Mouse (Mus musculus): ENCODE results near the gene Celf2. TPM values are rescaled to one million over a fixed set of nuclear protein-coding genes. Genes with fewer than 3 reads are reported as not detected.

Gene Celf2
- polyA plus RNA-seq, 1 experiment from 2014 or later: 25.2 TPM

GRCm38 (mm10) chr2:6872894-6873255 lies 636.5 kb downstream of the Celf2 start:
- no peak for DNase-seq (ENCODE audit: low read depth, low spot score)
- ChIA-PET CTCF (no interaction called here), POLR2A (no interaction called here)
- in situ Hi-C loops (cut with MboI; ENCODE audit: low pct_unique_long_range_greater_than_20kb): no loop called here
- peak; percentile 22 for ATAC-seq
- H3K27me3 ChIP-seq: no peaks in the 10 kb centered on the region
- no peak for TF ChIP-seq CTCF (IDR thresholded peaks at IDR 0.05)

GRCm38 (mm10) chr2:6872131-6872893 lies 637.1 kb downstream of the Celf2 start:
- DNase-seq (ENCODE audit: low read depth, low spot score): no peak
- ATAC-seq: peak; percentile 89
- POLR2A ChIA-PET: no interaction called here
- in situ Hi-C loops (cut with MboI; ENCODE audit: low pct_unique_long_range_greater_than_20kb): no loop called here
- no peaks in the 10 kb centered on the region for H3K27me3 ChIP-seq
- CTCF ChIA-PET: no interaction called here
- no peak for TF ChIP-seq CTCF (IDR thresholded peaks at IDR 0.05)

- no peak for TF ChIP-seq CTCF (IDR thresholded peaks at IDR 0.05)
- DNase-seq (ENCODE audit: low read depth, low spot score): no peak
- H3K27me3 ChIP-seq: no peaks in the 10 kb centered on the region
- in situ Hi-C loops (cut with MboI; ENCODE audit: low pct_unique_long_range_greater_than_20kb): no loop called here
- CTCF ChIA-PET: no interaction called here
- POLR2A ChIA-PET: interaction anchor here (0.7 kb wide), 1 partner anchor 117 kb away, joined by 4 read pairs; no protein-coding TSS in a partner anchor
- peak; percentile 55 for ATAC-seq
These were observed 637.9 kb downstream of the Celf2 start for GRCm38 (mm10) chr2:6871281-6872130.

- ATAC-seq: no peak
- no peak for TF ChIP-seq CTCF (IDR thresholded peaks at IDR 0.05)
- H3K27me3 ChIP-seq: no peaks in the 10 kb centered on the region
- no peak for DNase-seq (ENCODE audit: low read depth, low spot score)
- in situ Hi-C loops (cut with MboI; ENCODE audit: low pct_unique_long_range_greater_than_20kb): no loop called here
- CTCF ChIA-PET: interaction anchor here (0.7 to 1.7 kb wide), 2 partner anchors 20 to 52 kb away, joined by 3 to 5 read pairs; no protein-coding TSS in a partner anchor
- POLR2A ChIA-PET: no interaction called here
These were observed 639.2 kb downstream of the Celf2 start for GRCm38 (mm10) chr2:6869956-6870710.

- TF ChIP-seq CTCF (IDR thresholded peaks at IDR 0.05): no peak
- CTCF ChIA-PET: interaction anchor here (0.9 to 1.2 kb wide), 2 partner anchors 18 to 125 kb away, joined by 3 read pairs; no protein-coding TSS in a partner anchor
- in situ Hi-C loops (cut with MboI; ENCODE audit: low pct_unique_long_range_greater_than_20kb): no loop called here
- no peak for ATAC-seq
- POLR2A ChIA-PET: no interaction called here
- no peak for DNase-seq (ENCODE audit: low read depth, low spot score)
- H3K27me3 ChIP-seq: no peaks in the 10 kb centered on the region
These were observed 642.1 kb downstream of the Celf2 start for GRCm38 (mm10) chr2:6867297-6867696.

GRCm38 (mm10) chr2:6865785-6866184 lies 643.6 kb downstream of the Celf2 start:
- H3K27me3 ChIP-seq: no peaks in the 10 kb centered on the region
- ChIA-PET POLR2A (no interaction called here), CTCF (no interaction called here)
- DNase-seq (ENCODE audit: low read depth, low spot score) (no peak), ATAC-seq (no peak)
- TF ChIP-seq CTCF (IDR thresholded peaks at IDR 0.05): no peak
- in situ Hi-C loops (cut with MboI; ENCODE audit: low pct_unique_long_range_greater_than_20kb): no loop called here

- DNase-seq (ENCODE audit: low read depth, low spot score) (no peak), ATAC-seq (no peak)
- ChIA-PET CTCF (interaction anchor here (0.7 to 2.4 kb wide), 8 partner anchors 11 to 245 kb away, joined by 3 to 5 read pairs (median 3); no protein-coding TSS in a partner anchor), POLR2A (interaction anchor here (0.5 kb wide), 1 partner anchor 203 kb away, joined by 3 read pairs; no protein-coding TSS in a partner anchor)
- TF ChIP-seq CTCF (IDR thresholded peaks at IDR 0.05): no peak
- H3K27me3 ChIP-seq: no peaks in the 10 kb centered on the region
- in situ Hi-C loops (cut with MboI; ENCODE audit: low pct_unique_long_range_greater_than_20kb): no loop called here
These were observed 659.2 kb downstream of the Celf2 start for GRCm38 (mm10) chr2:6850102-6850644.

GRCm38 (mm10) chr2:6849388-6849787 lies 660.0 kb downstream of the Celf2 start:
- DNase-seq (ENCODE audit: low read depth, low spot score) (no peak), ATAC-seq (no peak)
- CTCF ChIA-PET: interaction anchor here (0.7 to 2.4 kb wide), 10 partner anchors 10 to 245 kb away, joined by 3 to 6 read pairs (median 4); no protein-coding TSS in a partner anchor

GRCm38 (mm10) chr2:6830021-6830420 lies 679.3 kb downstream of the Celf2 start:
- no peak for ATAC-seq
- ChIA-PET CTCF (no interaction called here), POLR2A (no interaction called here)
- in situ Hi-C loops (cut with MboI; ENCODE audit: low pct_unique_long_range_greater_than_20kb): no loop called here
- TF ChIP-seq CTCF (IDR thresholded peaks at IDR 0.05): no peak
- no peaks in the 10 kb centered on the region for H3K27me3 ChIP-seq
- no peak for DNase-seq (ENCODE audit: low read depth, low spot score)

More at GRCm38 (mm10) chr2:6849388-6849787, 660.0 kb downstream of the Celf2 start:
- POLR2A ChIA-PET: interaction anchor here (0.6 kb wide), 1 partner anchor 165 kb away, joined by 3 read pairs; no protein-coding TSS in a partner anchor
- TF ChIP-seq CTCF (IDR thresholded peaks at IDR 0.05): peak; percentile 47
- no peaks in the 10 kb centered on the region for H3K27me3 ChIP-seq
- in situ Hi-C loops (cut with MboI; ENCODE audit: low pct_unique_long_range_greater_than_20kb): no loop called here

- no peak for TF ChIP-seq CTCF (IDR thresholded peaks at IDR 0.05)
- ATAC-seq (no peak), DNase-seq (ENCODE audit: low read depth, low spot score) (no peak)
- ChIA-PET POLR2A (no interaction called here), CTCF (interaction anchor here (0.9 kb wide), 1 partner anchor 22 kb away, joined by 3 read pairs; no protein-coding TSS in a partner anchor)
- no peaks in the 10 kb centered on the region for H3K27me3 ChIP-seq
- in situ Hi-C loops (cut with MboI; ENCODE audit: low pct_unique_long_range_greater_than_20kb): no loop called here
These were observed 681.8 kb downstream of the Celf2 start for GRCm38 (mm10) chr2:6827583-6827982.

Data from Patski (cell line).